Mouse (Mus musculus) CH12.LX (cell line): Measurements from ENCODE around the gene Mup19.
"Not testable (repeated sequence)": the region's sequence is repeated elsewhere in the genome, so short reads cannot be mapped to it uniquely, and the experiment has no call there.

Source experiments
- BHLHE40 ChIP-seq: IDR thresholded peaks from 2 replicates; pipeline ENCODE4 v1.6.1; 2011; ENCODE audit warnings: mild to moderate bottlenecking, low read depth, low read length, improper control_type of control experiment
- CHD1 ChIP-seq: IDR thresholded peaks from 2 replicates; pipeline ENCODE4 v1.6.1; 2012; ENCODE audit warnings: low read depth, low read length, improper control_type of control experiment, inconsistent platforms
- CTCF ChIP-seq, 2 experiments: IDR thresholded peaks in 1 of 2; conservative IDR thresholded peaks in 1 of 2; 2 replicates each; pipeline ENCODE4 v1.5.1; 2011 to 2012; ENCODE audit warnings: low read depth in 2 of 2, low read length in 2 of 2, improper control_type of control experiment in 1 of 2, inconsistent platforms in 1 of 2, mild to moderate bottlenecking in 1 of 2, moderate library complexity in 1 of 2
- E2F4 ChIP-seq: IDR thresholded peaks from 2 replicates; pipeline ENCODE4 v1.6.1; 2011; ENCODE audit warnings: low read depth, low read length, improper control_type of control experiment; ENCODE audit not compliant: insufficient replicate concordance
- EP300 ChIP-seq: IDR thresholded peaks from 2 replicates; pipeline ENCODE4 v1.6.1; 2011; ENCODE audit warnings: low read length, improper control_type of control experiment
- HCFC1 ChIP-seq: IDR thresholded peaks from 2 replicates; pipeline ENCODE4 v1.6.1; 2012; ENCODE audit warnings: low read depth, mild to moderate bottlenecking, inconsistent platforms, low read length, improper control_type of control experiment
- IRF4 ChIP-seq: IDR thresholded peaks from 2 replicates; pipeline ENCODE4 v1.6.1; 2014; ENCODE audit warnings: low read depth, mild to moderate bottlenecking, inconsistent platforms, low read length, improper control_type of control experiment
- MEF2A ChIP-seq: IDR thresholded peaks from 2 replicates; pipeline ENCODE4 v1.6.1; 2014; ENCODE audit warnings: low read depth, mild to moderate bottlenecking, inconsistent platforms, low read length, improper control_type of control experiment, borderline replicate concordance
- POLR2A ChIP-seq: IDR thresholded peaks from 2 replicates; pipeline ENCODE4 v1.6.1; 2011; ENCODE audit warnings: low read depth, mild to moderate bottlenecking, improper control_type of control experiment, low read length
- SIN3A ChIP-seq: IDR thresholded peaks from 2 replicates; pipeline ENCODE4 v1.6.1; 2012; ENCODE audit warnings: low read length, improper control_type of control experiment, inconsistent platforms
- USF2 ChIP-seq: conservative IDR thresholded peaks from 2 replicates; pipeline ENCODE4 v1.6.1; 2011; ENCODE audit warnings: low read depth, low read length, improper control_type of control experiment
- ZC3H11A ChIP-seq: IDR thresholded peaks from 2 replicates; pipeline ENCODE4 v1.6.1; 2012; ENCODE audit warnings: low read depth, mild to moderate bottlenecking, inconsistent platforms, low read length, improper control_type of control experiment
- ZMIZ1 ChIP-seq: IDR thresholded peaks from 2 replicates; pipeline ENCODE4 v1.6.1; 2012; ENCODE audit warnings: low read depth, mild to moderate bottlenecking, inconsistent platforms, low read length, improper control_type of control experiment

DNA sequence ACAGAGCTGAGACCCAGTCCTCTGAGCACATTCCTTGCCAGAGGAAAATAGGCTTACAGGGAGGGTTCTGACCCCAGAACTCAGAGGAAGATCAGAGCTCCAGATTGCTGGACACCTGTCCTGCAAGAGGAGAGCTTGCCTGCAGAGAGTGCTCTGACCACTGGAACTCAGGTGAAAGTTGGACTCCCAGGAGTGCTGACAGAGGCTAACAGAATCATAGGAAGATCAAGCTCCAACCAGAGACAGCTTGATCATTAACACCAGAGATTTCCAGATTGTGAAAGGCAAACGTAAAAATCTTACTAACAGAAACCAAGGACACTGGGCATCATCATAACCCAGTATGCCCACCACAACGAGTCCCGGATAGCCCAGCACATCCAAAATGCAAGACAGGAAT lies 26.9 kb upstream of the Mup19 start:
- TF ChIP-seq CTCF (conservative IDR thresholded peaks at IDR 0.05 in 1 of 2, IDR thresholded peaks at IDR 0.05 in 1 of 2; ENCODE audit: low read depth in 2 of 2, low read length in 2 of 2); E2F4; BHLHE40; USF2; CHD1; SIN3A; EP300; POLR2A; HCFC1; ZMIZ1; IRF4; ZC3H11A; MEF2A: not testable (repeated sequence)
